Mouse (Mus musculus) induced T-regulatory cell, adult 2 months (primary cell): ENCODE measurements around the gene Senp5.

Source experiments
- DNase-seq: peaks from one replicate; pipeline ENCODE4 v3.0.0-alpha.2; 2012; ENCODE audit warnings: low read depth

Senp5 gene

GRCm38 (mm10) chr16:31938856-31939255, 64.2 kb downstream of the Senp5 start:
- DNase-seq: no peak

GRCm38 (mm10) chr16:31936568-31936967, 66.5 kb downstream of the Senp5 start:
- peak; percentile 36 for DNase-seq

DNA sequence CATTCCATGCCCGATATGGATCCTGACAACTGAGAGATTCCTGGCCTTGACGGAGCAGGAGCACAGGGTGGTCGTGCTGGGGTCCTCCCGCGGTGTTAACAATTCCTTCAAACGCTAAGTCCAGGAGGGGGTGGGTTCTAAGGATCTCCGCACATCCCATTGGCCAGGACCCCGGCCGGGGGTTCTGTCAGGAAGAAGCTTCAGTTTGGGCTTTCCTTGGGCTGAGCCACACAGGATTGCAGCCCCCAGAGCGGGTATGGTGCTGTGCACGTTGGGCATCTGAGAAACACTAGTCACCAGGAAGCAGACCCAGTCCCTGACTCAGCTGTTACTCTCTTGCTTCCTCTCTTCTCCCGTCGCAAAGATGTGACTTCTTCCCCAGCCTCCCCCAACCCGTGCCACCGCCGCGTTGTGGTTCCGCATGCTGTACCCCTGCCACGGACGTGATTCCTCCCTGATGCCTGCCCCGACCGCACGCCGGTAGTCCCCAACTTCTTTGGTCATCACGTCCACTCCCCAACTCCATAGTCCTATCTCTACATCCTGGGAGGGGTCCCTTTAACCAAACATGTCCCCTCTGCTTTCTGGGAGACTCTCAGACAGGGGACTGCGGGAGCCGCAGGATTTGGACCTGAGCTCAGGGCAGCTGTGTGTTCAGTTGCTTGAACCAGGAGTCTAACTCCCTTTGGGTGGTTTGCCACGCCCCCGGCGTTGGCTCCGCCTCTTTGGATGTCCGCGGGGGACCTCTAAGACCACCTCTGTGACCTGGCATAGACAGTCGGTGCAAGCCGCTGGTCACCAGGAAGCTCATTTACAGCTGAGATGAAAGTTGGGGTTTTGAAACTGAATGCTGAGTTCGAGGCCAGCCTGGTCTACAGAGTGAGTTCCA, 67.8 kb downstream of the Senp5 start:
- DNase-seq: peak; percentile 52

DNA sequence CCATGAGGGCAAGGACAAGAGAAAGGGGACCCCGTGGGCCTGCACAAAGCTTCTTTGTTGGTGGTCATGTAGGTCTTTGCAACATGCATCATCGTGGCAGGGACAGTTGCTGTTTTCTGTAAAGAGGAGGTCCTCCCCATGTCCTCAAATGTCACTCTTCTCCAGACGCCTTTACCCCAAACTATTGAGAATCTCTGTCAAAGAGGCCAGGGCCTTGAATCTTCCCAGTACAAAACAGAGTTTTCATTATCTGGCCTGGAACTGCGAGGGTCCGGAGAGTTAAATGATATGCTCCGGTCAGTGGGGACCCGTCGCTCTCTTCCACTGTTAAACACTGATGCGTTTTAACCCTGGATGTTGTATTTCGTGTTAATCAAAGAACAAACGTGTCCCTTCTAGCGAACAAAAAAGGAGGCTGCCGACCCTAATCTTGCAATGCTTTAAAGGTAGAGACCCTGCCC, 68.5 kb downstream of the Senp5 start:
- peak; percentile 26 for DNase-seq

DNA sequence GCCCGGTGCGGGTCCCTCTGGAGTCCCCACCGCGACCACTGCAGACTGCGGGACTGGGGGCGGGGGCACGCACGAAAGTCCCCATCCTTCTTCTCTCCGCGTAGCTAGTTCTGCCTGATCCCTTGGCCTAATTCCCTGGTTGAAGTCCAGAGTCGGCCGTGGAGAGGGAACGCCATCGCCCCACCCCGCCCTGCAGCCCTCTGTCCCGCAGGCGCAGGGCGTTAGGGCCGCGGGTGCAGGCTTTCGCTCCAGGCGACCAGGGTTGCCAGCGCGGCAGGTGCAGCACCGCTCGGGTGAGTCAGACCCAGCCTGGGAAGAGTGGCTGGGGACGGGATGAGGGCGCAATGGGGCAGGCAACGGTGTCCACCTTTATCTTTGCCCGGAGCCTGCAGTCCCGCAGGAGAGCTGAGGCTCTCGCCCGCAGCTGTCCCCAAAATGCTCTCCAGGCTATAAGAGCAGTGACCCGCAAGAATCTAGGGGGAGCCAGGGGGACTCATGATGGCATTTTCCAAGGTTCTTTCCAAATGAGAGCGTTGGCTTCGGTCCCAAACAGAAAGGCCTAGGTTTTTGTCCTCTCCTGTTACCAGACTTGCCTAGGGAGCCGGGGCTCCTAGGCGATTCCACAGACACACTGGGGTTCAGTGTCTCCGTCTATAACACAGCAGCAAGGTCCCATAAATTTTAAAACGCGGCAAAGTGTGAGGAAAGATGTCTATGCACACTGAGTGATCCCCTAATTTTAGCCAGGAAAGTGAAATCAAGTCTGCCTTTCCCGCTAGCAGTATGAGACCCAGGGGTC, 69.1 kb downstream of the Senp5 start, which contains the start of gene Pigz:
Pigz (plus strand) TSS at position 101 of the 799 bp plus-strand sequence.
- peak; percentile 40 for DNase-seq

- DNase-seq: peak; percentile 88
Measured at GRCm38 (mm10) chr16:31932840-31933697, 70.0 kb downstream of the Senp5 start.

- no peak for DNase-seq
Measured at GRCm38 (mm10) chr16:31932255-31932654, 70.8 kb downstream of the Senp5 start.

GRCm38 (mm10) chr16:31931330-31931729, 71.8 kb downstream of the Senp5 start:
- peak; percentile 69 for DNase-seq

DNA sequence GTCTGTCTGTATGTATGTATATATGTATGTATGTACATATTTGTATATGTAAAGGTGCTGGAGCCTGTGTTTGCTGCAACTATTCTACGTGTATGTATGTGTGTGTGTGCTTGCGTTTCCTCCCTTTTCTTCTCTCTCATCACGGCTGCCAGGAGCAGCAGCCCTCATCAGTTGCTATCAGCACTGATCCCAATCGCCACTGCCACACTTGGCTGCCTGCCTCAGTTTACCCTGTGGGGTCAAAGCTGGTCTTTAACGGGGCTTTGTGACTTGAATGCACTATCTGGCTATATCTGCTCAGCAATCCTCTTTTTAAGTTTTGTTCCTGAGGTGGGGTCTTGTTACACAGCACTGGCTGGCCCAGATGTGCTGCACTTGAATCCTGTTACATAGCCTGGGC, 75.7 kb downstream of the Senp5 start:
- no peak for DNase-seq

GRCm38 (mm10) chr16:31926547-31927182, 76.4 kb downstream of the Senp5 start:
- peak; percentile 82 for DNase-seq

DNA sequence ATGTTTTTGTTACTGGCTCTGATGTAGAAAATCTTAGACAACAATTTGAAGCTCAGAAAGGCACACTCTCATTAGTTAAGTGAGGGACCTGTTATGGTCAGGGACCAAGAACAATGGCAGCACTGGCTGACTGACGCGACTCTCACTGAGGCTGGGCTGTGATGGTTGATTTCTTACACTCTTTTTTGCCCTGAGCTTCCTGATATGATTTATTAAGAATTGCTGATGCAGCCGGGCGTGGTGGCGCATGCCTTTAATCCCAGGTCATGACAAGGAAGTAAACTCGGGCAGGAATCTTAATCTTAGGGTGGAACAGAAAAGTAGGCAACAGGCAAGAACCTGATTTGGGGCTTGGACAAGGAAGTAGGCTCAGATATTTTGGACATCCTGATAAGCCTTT, 77.0 kb downstream of the Senp5 start:
- DNase-seq: no peak

DNA sequence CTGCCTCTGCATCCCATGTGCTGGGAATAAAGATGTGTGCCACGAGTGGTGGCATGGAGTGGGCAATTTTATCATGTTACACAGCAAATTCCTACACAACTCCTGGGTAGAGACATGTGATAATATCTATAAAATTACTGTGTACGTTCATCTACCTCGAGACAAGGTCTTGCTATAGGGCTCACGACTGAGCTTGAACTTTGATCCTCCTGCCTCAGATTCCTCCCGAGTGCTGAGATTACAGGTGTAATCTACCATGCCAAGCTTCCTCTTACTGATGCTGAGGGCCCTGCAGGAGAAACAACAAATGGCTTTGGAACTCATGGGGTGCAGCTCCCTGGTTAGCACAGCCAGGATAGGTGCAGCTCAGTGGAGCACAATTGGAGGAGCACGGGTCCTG, 78.7 kb downstream of the Senp5 start:
- no peak for DNase-seq

DNA sequence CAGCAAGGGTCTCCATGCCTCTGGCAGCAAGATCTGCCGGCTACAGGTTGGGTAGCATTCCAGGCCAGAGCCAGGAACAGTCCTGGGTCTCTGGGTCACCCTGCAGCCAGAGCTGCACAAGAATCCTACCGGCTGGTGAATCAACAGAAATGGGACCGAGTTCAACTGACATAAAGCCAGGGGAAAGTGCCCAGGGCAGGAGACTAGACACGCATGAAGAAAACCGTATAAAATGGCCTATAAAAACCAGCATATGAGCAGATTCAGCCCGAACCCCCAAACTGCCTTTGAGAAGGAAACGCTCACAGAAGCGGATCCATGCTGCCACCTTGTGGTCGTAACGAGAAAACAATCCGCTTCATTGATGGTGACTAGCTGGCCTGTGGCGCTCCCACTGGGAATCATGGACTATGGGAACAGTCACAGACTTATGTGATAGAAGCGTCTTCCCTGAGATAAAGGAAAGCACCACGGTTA, 84.8 kb downstream of the Senp5 start:
- peak; percentile 87 for DNase-seq

- no peak for DNase-seq
Measured at GRCm38 (mm10) chr16:31917776-31918175, 85.3 kb downstream of the Senp5 start.

DNA sequence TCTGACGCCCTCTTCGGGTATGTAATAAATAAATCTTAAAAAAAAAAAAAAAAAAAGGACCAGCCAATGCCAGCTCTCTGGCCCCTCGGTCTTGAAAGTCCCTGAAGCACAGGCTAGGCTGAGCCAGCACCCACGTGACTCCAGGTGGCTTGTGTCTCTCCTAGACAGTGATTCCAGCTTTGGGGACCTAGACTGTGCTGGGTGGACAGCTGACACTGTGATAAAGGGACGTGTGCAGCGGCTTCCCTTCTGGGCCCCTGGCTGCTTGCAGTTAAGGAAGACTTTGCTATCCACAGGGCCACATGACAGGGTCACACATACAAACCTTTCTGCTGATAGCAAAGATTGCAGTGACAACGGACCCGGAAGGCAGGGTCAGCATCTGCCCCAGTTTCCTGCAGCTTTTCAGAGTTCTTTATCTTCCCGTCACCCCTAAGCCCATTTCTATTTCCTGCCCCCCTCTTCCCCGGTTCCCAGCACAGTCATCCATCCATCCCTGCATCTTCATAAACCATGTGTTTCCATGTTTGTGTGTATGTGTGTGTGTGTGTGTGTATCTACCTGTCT, 92.7 kb downstream of the Senp5 start:
- DNase-seq: no peak
